Mouse (Mus musculus) lung, postnatal 0 days (tissue): ENCODE results near the gene Tmem219. TPM values are rescaled to one million over a fixed set of nuclear protein-coding genes. Genes with fewer than 3 reads are reported as not detected.

Experiments used
- ATAC-seq: fragments of 200-750 bp; cut with Nextera tagmentation; 2 replicates; pipeline ENCODE4 v1.8.0; 2017; ENCODE audit warnings: moderate library complexity
- DNase-seq: peaks from one replicate; pipeline ENCODE4 v3.0.0-alpha.2; 2016; ENCODE audit warnings: low spot score
- H3K27ac ChIP-seq: fragments of 300-500 bp; sonication (generic); 2 replicates; pipeline ENCODE4 v1.5.1; 2014; ENCODE audit warnings: antibody characterized with exemption, mild to moderate bottlenecking, low read length, mixed read lengths
- H3K27me3 ChIP-seq: fragments of 300-500 bp; sonication (generic); replicated peaks from 2 replicates; pipeline ENCODE4 v1.6.1; 2014; ENCODE audit warnings: low read length, mixed read lengths; ENCODE audit not compliant: insufficient read depth
- H3K36me3 ChIP-seq: fragments of 300-500 bp; sonication (generic); 2 replicates; pipeline ENCODE4 v1.6.1; 2014; ENCODE audit warnings: low read length, mixed read lengths; ENCODE audit not compliant: insufficient read depth
- H3K4me1 ChIP-seq: fragments of 300-500 bp; sonication (generic); 2 replicates; pipeline ENCODE4 v1.6.1; 2014; ENCODE audit warnings: antibody characterized with exemption, low read depth, low read length, mixed read lengths; ENCODE audit not compliant: insufficient read depth
- H3K4me2 ChIP-seq: fragments of 300-500 bp; sonication (generic); replicated peaks from 2 replicates; pipeline ENCODE4 v1.6.1; 2014; ENCODE audit warnings: low read depth, mild to moderate bottlenecking, low read length, moderate library complexity, mixed read lengths
- H3K4me3 ChIP-seq: fragments of 300-500 bp; sonication (generic); 2 replicates; pipeline ENCODE4 v1.5.1; 2014; ENCODE audit warnings: low read depth, low read length
- H3K9ac ChIP-seq: fragments of 300-500 bp; sonication (generic); replicated peaks from 2 replicates; pipeline ENCODE4 v1.6.1; 2014; ENCODE audit warnings: low read depth, mild to moderate bottlenecking
- H3K9me3 ChIP-seq: fragments of 300-500 bp; sonication (generic); 2 replicates; pipeline ENCODE4 v1.6.1; 2016; ENCODE audit warnings: low read length, mixed read lengths
- CTCF ChIP-seq: IDR thresholded peaks from 2 replicates; pipeline ENCODE4 v1.5.1; 2016; ENCODE audit warnings: antibody characterized with exemption, mild to moderate bottlenecking
- EP300 ChIP-seq: IDR thresholded peaks from 2 replicates; pipeline ENCODE4 v1.6.1; 2016; ENCODE audit warnings: antibody characterized with exemption, mild to moderate bottlenecking, control low read depth
- WGBS: fragments of 180-500 bp; shearing (Covaris S2); extraction: QIAGEN DNeasy Blood & Tissue Kit; methylation state at CpG from one replicate; pipeline ENCODE4 v1.1.7; 2014; 5-methylcytosine and 5-hydroxymethylcytosine counted together
- polyA plus RNA-seq: library from polyadenylated mRNA; unstranded; fragments of >200 nt; fragmentation: Nextera tagmentation; extraction: Ambion mirVana; gene quantifications from 2 replicates; pipeline ENCODE4 v1.2.1, GENCODE M21; 2015

Gene Tmem219
- polyA plus RNA-seq, 1 experiment from 2014 or later, result 45.0 TPM

DNA sequence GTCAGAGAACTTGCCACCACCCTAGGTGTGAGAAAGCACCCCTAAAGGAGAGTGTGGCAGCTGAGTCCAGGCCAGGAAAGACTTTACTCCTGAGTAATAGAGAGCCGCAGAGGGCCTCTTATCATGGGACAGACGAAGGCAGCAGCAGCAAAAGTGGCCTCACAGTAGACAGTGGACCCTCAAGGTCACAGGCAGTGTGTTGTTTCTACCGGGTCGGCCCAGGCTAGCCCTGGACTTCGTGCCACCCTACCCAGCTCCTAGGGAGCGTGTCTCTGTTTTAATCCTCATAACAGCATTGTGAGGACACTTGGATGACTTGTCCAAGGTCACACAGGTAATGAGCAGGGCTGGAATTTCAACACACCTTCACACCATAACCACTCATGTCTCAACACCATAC lies 72.6 kb downstream of the Tmem219 start:
- H3K4me1 ChIP-seq, result no peaks in the 10 kb centered on the region
- 82% methylated on average over 6 of the region's 6 CpGs for WGBS

DNA sequence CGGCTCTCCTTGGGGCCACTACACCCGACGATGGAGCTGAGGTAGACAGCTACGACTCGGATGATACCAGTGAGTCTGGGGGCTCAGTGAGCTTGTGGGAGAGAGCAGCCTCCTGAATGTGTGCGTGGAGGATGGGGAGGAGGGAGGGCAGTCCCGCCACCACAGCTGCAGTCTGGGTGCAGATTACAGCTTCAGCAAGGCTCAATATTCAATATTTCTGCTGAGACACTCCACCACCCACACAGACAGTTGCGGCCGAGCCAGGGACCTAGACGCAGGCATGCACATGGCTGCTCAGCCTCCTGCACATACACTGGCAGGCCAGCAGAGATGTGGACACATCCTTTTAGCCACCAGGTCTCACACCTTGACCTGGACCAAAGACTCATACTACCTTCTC lies 73.9 kb downstream of the Tmem219 start:
- DNase-seq (no peak), ATAC-seq (no peak)
- no peak overlapping the region for H3K4me3 ChIP-seq
- no peak for TF ChIP-seq CTCF
- no peak for TF ChIP-seq EP300
- no peak overlapping the region for H3K9ac ChIP-seq
- H3K4me1 ChIP-seq, result no peaks in the 10 kb centered on the region
- peaks cover 11% of the 10 kb centered on the region for H3K36me3 ChIP-seq
- H3K27ac ChIP-seq, result no peak overlapping the region
- WGBS, result 25% methylated on average over 10 of the region's 10 CpGs
- 0 out of 2 replicates have a peak, but pooled peaks cover 22% of the 10 kb centered on the region for H3K27me3 ChIP-seq
- H3K4me2 ChIP-seq, result no peak overlapping the region
- H3K9me3 ChIP-seq, result no peaks in the 10 kb centered on the region

More for the DNA sequence above, 72.6 kb downstream of the Tmem219 start:
- Histone ChIP-seq H3K4me2 (no peak overlapping the region), H3K27me3 (0 out of 2 replicates have a peak, but pooled peaks cover 22% of the 10 kb centered on the region), H3K4me3 (no peak overlapping the region), H3K36me3 (peaks cover 13% of the 10 kb centered on the region), H3K9ac (no peak overlapping the region), H3K9me3 (no peaks in the 10 kb centered on the region), H3K27ac (no peak overlapping the region)
- TF ChIP-seq EP300 (no peak), CTCF (no peak)
- no peak for ATAC-seq
- DNase-seq, result no peak

DNA sequence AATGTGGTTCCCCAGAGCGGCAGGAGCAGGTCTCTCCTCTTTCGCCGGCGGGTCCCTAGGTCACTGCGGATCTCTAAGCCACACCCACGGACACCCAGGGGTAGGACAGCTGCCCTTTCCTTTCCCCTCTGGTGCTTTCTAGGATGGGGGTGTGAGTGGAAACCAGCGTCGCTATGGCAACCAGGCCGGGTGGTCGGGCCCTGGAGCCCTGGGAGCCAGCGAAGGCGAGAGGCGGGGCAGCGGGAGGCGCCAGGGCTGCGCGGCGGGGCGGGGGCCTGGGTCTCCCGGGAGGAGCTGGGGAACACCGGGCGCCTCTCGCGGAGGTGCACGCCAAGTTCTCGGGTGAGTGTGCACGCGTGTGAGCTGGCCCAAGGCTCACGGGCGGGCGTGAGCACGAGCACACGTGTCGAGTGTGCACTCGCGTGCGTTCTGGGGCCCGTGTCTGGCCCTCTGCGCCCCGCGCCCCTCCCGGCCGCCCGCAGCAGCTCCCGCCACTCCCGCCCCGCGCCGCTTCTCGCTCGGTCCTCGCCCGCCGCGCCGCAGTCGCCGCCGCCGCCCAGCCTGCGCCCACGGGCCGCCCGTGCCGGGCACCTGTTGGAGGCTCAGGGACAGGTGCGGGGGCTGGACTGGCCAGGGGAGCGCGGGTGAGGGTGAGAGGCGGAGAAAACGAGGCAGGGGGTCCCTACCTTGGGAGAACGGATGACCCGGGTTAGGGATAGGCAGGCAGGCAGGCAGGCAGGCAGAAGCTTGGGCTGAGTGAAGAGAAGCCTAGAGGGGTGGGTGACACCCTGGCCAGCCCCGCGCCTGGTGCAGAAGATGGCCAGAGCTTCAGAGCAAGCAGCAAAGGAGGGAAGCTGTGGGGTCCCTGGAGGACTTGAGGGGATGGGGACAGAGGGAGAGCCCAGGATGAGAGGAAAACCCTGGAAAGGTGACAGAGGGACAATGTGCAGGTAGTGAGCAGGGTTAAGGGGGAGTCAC lies 75.0 kb downstream of the Tmem219 start:
- H3K27ac ChIP-seq, result no peak overlapping the region
- peak overlapping the region; percentile 46 for H3K4me3 ChIP-seq
- H3K9ac ChIP-seq, result no peak overlapping the region
- no peaks in the 10 kb centered on the region for H3K9me3 ChIP-seq
- ATAC-seq (peak; percentile 49), DNase-seq (peak; percentile 17)
- H3K36me3 ChIP-seq, result 0 out of 2 replicates have a peak, but pooled peaks cover under 1% of the 10 kb centered on the region
- TF ChIP-seq CTCF (no peak), EP300 (no peak)
- H3K4me1 ChIP-seq, result no peaks in the 10 kb centered on the region
- H3K27me3 ChIP-seq, result 0 out of 2 replicates have a peak, but pooled peaks cover 22% of the 10 kb centered on the region
- WGBS, result 1% methylated on average over 55 of the region's 74 CpGs
- peak overlapping the region; percentile 95 for H3K4me2 ChIP-seq

DNA sequence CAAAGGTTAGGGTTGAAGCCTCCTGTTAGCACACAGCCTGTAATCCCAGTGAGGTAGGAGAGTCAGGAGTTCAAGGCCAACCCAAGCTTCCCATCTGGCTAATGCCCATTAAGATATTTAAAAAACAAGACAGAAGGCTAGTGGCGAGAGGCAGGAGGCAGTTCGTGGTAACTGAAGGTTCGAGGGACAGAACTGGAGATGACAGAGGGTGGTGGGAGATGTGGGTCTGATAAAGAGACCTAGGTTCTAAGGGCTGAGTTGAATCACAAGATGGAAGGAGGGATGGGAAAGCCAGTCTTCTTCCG lies 75.6 kb downstream of the Tmem219 start, which contains the start of gene Doc2a:
Gene Doc2a, plus strand, starts transcription at position 301 of the 305 bp plus-strand sequence.
- WGBS, result 28% methylated on average over 4 of the region's 4 CpGs
- H3K9ac ChIP-seq, result no peak within 1 kb of the TSS
- 0 out of 2 replicates have a peak, but pooled peaks cover 22% of the 10 kb centered on the region for H3K27me3 ChIP-seq
- ATAC-seq (no peak), DNase-seq (no peak)
- no peaks in the 10 kb centered on the region for H3K4me1 ChIP-seq
- no peaks in the 10 kb centered on the region for H3K36me3 ChIP-seq
- H3K4me2 ChIP-seq, result peak within 1 kb of the TSS; percentile 95
- peak within 1 kb of the TSS; percentile 46 for H3K4me3 ChIP-seq
- H3K9me3 ChIP-seq, result no peaks in the 10 kb centered on the region
- no peak within 1 kb of the TSS for H3K27ac ChIP-seq
- TF ChIP-seq CTCF (no peak), EP300 (no peak)

DNA sequence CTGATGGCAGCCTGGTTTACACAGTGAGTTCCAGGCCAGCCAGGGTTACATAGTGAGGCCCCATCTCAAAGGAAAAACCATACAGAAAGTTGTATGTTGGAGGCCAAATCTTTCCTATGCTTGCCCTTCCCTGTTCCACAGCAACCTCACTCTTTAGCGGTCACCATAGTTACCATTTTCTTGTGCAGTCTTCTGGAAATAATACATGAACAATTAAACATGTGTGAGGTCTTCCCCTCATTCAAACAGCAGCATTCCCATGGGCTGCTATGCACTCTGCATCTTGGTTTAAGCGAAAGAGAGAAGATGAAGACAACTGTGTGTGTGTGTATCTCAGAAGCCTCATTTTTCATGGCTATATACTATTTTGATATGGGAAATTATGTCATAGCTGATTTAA lies 77.2 kb downstream of the Tmem219 start:
- Histone ChIP-seq H3K27ac (no peak overlapping the region), H3K4me3 (no peak overlapping the region), H3K27me3 (0 out of 2 replicates have a peak, but pooled peaks cover 22% of the 10 kb centered on the region), H3K9ac (no peak overlapping the region), H3K4me2 (no peak overlapping the region), H3K4me1 (no peaks in the 10 kb centered on the region), H3K9me3 (no peaks in the 10 kb centered on the region), H3K36me3 (no peaks in the 10 kb centered on the region)
- no peak for DNase-seq
- no peak for TF ChIP-seq CTCF
- no peak for TF ChIP-seq EP300
- 89% methylated on average over 2 of the region's 2 CpGs for WGBS
- ATAC-seq, result no peak

DNA sequence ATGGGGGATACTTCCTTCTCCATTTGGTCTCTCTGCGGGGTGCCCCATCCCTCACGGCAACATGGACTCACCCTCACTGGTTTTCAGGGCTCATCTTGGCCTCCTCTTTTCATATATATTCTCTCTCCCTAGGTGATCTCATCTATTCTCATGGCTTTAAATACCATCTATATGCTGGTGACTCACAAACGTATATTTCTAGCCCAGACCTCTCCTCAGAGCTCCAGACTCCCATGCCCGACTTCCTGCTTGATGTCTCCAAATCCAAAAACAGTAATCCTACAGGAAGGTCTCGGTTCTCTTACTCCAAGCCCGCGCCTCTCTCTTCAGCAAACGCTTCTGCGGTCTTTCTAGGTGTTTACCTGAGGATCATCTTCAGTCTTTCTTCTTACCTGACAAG lies 79.4 kb downstream of the Tmem219 start:
- TF ChIP-seq EP300, result no peak
- TF ChIP-seq CTCF, result no peak

More for the DNA sequence above, 79.4 kb downstream of the Tmem219 start:
- Histone ChIP-seq H3K27ac (no peak overlapping the region), H3K4me3 (no peak overlapping the region), H3K27me3 (0 out of 2 replicates have a peak, but pooled peaks cover 10% of the 10 kb centered on the region), H3K9me3 (no peaks in the 10 kb centered on the region), H3K36me3 (no peaks in the 10 kb centered on the region), H3K4me1 (no peaks in the 10 kb centered on the region), H3K9ac (no peak overlapping the region), H3K4me2 (no peak overlapping the region)
- no peak for ATAC-seq
- 67% methylated on average over 9 of the region's 9 CpGs for WGBS
- DNase-seq, result no peak

Other genes starting within 250 kb of the Tmem219 start
- 57.1 and 58.4 TPM in 2 replicates for gene Sult1a1, start 246.5 kb downstream of the Tmem219 start, polyA plus RNA-seq
- 76.1 and 77.4 TPM in 2 replicates for gene Bola2, start 227.5 kb downstream of the Tmem219 start, polyA plus RNA-seq
- 9.2 and 10.4 TPM in 2 replicates for gene Slx1b, start 227.1 kb downstream of the Tmem219 start, polyA plus RNA-seq
- 61.4 and 65.3 TPM in 2 replicates for gene Coro1a, start 215.1 kb downstream of the Tmem219 start, polyA plus RNA-seq
- 180 and 183 TPM in 2 replicates for gene Mapk3, start 163.3 kb downstream of the Tmem219 start, polyA plus RNA-seq
- 3.4 and 4.1 TPM in 2 replicates for gene Gdpd3, start 156.6 kb downstream of the Tmem219 start, polyA plus RNA-seq
- gene Ypel3, start 146.0 kb downstream of the Tmem219 start, polyA plus RNA-seq, result 325 and 340 TPM in 2 replicates
- 0.56 and 0.74 TPM in 2 replicates for gene Tbx6, start 141.4 kb downstream of the Tmem219 start, polyA plus RNA-seq
- 150 and 151 TPM in 2 replicates for gene Ppp4c, start 130.4 kb downstream of the Tmem219 start, polyA plus RNA-seq
- 0.13 and 0.19 TPM in 2 replicates for gene Fam57b, start 125.2 kb downstream of the Tmem219 start, polyA plus RNA-seq
- gene 4930451I11Rik, start 91.3 kb downstream of the Tmem219 start, polyA plus RNA-seq, result not detected in 2 replicates
- 0.20 and 0.33 TPM in 2 replicates for gene Doc2a, start 75.5 kb downstream of the Tmem219 start, polyA plus RNA-seq
- gene Hirip3, start 60.9 kb downstream of the Tmem219 start, polyA plus RNA-seq, result 8.4 and 9.3 TPM in 2 replicates
- gene Ino80e, start 60.5 kb downstream of the Tmem219 start, polyA plus RNA-seq, result 52.2 and 54.7 TPM in 2 replicates
- 36.1 and 39.0 TPM in 2 replicates for gene Taok2, start 38.2 kb downstream of the Tmem219 start, polyA plus RNA-seq
- gene Kctd13, start 6.0 kb upstream of the Tmem219 start, polyA plus RNA-seq, result 12.1 and 14.9 TPM in 2 replicates
- not detected in 2 replicates for gene Asphd1, start 26.7 kb upstream of the Tmem219 start, polyA plus RNA-seq
- 1.7 and 3.0 TPM in 2 replicates for gene Sez6l2, start 27.6 kb upstream of the Tmem219 start, polyA plus RNA-seq
- 164 and 173 TPM in 2 replicates for gene Cdipt, start 53.0 kb upstream of the Tmem219 start, polyA plus RNA-seq
- gene Cdiptos, start 53.2 kb upstream of the Tmem219 start, polyA plus RNA-seq, result 3.0 and 3.3 TPM in 2 replicates
- gene Mvp, start 91.7 kb upstream of the Tmem219 start, polyA plus RNA-seq, result 44.6 and 50.3 TPM in 2 replicates
- 1.00 and 1.1 TPM in 2 replicates for gene Pagr1b, start 93.6 kb upstream of the Tmem219 start, polyA plus RNA-seq
- gene Pagr1a, start 94.4 kb upstream of the Tmem219 start, polyA plus RNA-seq, result 20.7 and 28.3 TPM in 2 replicates
- gene Gm42742, start 98.2 kb upstream of the Tmem219 start, polyA plus RNA-seq, result 28.5 and 29.3 TPM in 2 replicates
- gene Prrt2, start 98.3 kb upstream of the Tmem219 start, polyA plus RNA-seq, result 1.0 and 1.3 TPM in 2 replicates
- 36.1 and 37.0 TPM in 2 replicates for gene Maz, start 104.1 kb upstream of the Tmem219 start, polyA plus RNA-seq
- 7.0 and 9.2 TPM in 2 replicates for gene Kif22, start 119.6 kb upstream of the Tmem219 start, polyA plus RNA-seq
- gene Zg16, start 164.4 kb upstream of the Tmem219 start, polyA plus RNA-seq, result 0.20 and 0.30 TPM in 2 replicates
- 14.6 and 16.0 TPM in 2 replicates for gene AI467606, start 168.4 kb upstream of the Tmem219 start, polyA plus RNA-seq
- 0.14 and 0.21 TPM in 2 replicates for gene Qprt, start 199.3 kb upstream of the Tmem219 start, polyA plus RNA-seq
- gene Spn, start 214.9 kb upstream of the Tmem219 start, polyA plus RNA-seq, result 0.73 and 0.83 TPM in 2 replicates